Mouse (Mus musculus): Measurements from ENCODE around the gene Cbx2. TPM values are rescaled to one million over a fixed set of nuclear protein-coding genes. Genes with fewer than 3 reads are reported as not detected.

Cbx2 gene
- polyA plus RNA-seq, 1 experiment from 2014 or later, result 44.4 TPM

DNA sequence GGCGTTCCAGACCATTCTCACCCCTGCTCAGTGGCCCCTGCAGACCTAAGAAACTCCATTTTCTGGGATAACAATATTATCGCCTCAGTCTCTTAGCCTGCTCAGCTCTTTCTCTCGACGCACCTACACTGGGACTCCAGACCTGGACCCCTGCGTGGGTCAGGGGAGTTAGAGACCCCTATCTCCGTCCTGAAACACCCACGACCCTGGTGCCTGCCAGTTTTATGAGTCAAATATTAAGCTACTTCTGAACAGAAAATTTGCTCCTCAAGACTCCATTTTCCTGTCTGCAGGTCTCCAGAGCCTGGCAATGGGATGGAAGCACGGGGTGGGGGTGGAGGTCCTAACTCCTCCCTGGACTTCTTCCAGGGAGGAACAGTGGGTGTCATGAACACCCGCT lies 34.5 kb downstream of the Cbx2 start:
- Histone ChIP-seq H3K9me3 (ENCODE audit: control insufficient read depth, low read length) (no peaks in the 10 kb centered on the region), H3K9ac (ENCODE audit: low read depth, low read length) (peak overlapping the region; percentile 98), H3K4me3 (ENCODE audit: low read depth, low read length) (peak overlapping the region; percentile 52), H3K4me2 (replicated peaks; ENCODE audit: low read depth, low read length) (peak overlapping the region; percentile 98), H3K4me1 (replicated peaks; ENCODE audit: control insufficient read depth, insufficient read depth, low read length) (peaks cover 18% of the 10 kb centered on the region; the same call in 1 of the 2 replicates), H3K27ac (ENCODE audit: low read depth, low read length) (no peak overlapping the region), H3K27me3 (ENCODE audit: control insufficient read depth, insufficient read depth, low read length) (peaks cover 69% of the 10 kb centered on the region), H3K36me3 (ENCODE audit: control insufficient read depth, insufficient read depth, low read length) (no peaks in the 10 kb centered on the region)
- DNase-seq (ENCODE audit: low spot score), result peak; percentile 59
- WGBS, result 1% methylated on average over 9 of the region's 9 CpGs
- ATAC-seq (ENCODE audit: low FRiP score), result no peak

GRCm38 (mm10) chr11:119058041-119058995 lies 35.6 kb downstream of the Cbx2 start:
- DNase-seq (ENCODE audit: low spot score), result peak; percentile 51
- H3K27ac ChIP-seq (ENCODE audit: low read depth, low read length), result no peak overlapping the region

DNA sequence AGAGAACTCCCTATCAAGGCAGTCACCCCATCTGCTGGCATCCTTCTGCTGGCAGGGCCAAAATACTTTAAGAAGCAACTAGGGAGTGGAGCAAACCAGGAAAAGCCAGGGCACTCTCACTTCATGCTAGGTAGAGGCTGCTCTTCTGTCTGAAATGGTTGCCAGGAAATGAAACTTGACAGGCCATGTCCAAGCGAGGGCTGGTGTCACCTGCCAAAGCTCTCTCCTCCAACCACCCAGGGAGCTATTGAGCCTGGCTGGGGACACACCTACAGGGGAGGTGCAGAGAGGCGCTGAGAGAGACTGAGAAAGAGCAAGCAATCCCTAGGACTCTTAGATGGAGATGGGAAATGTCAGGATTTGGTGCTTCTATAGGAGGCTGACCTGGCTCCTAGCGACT lies 36.5 kb downstream of the Cbx2 start:
- WGBS, result 9% methylated on average over 3 of the region's 3 CpGs
- Histone ChIP-seq H3K4me1 (replicated peaks; ENCODE audit: control insufficient read depth, insufficient read depth, low read length) (peaks cover 13% of the 10 kb centered on the region; the same call in 1 of the 2 replicates), H3K9ac (ENCODE audit: low read depth, low read length) (no peak overlapping the region), H3K9me3 (ENCODE audit: control insufficient read depth, low read length) (no peaks in the 10 kb centered on the region), H3K4me2 (replicated peaks; ENCODE audit: low read depth, low read length) (no peak overlapping the region), H3K4me3 (ENCODE audit: low read depth, low read length) (no peak overlapping the region), H3K36me3 (ENCODE audit: control insufficient read depth, insufficient read depth, low read length) (no peaks in the 10 kb centered on the region), H3K27me3 (ENCODE audit: control insufficient read depth, insufficient read depth, low read length) (peaks cover 57% of the 10 kb centered on the region), H3K27ac (ENCODE audit: low read depth, low read length) (no peak overlapping the region)
- ATAC-seq (ENCODE audit: low FRiP score) (no peak), DNase-seq (ENCODE audit: low spot score) (no peak)

More at GRCm38 (mm10) chr11:119058041-119058995, 35.6 kb downstream of the Cbx2 start:
- WGBS, result 2% methylated on average over 58 of the region's 58 CpGs
- Histone ChIP-seq H3K9me3 (ENCODE audit: control insufficient read depth, low read length) (no peaks in the 10 kb centered on the region), H3K27me3 (ENCODE audit: control insufficient read depth, insufficient read depth, low read length) (peaks cover 63% of the 10 kb centered on the region), H3K4me3 (ENCODE audit: low read depth, low read length) (peak overlapping the region; percentile 3; the same call in 1 of the 2 replicates), H3K36me3 (ENCODE audit: control insufficient read depth, insufficient read depth, low read length) (no peaks in the 10 kb centered on the region), H3K4me1 (replicated peaks; ENCODE audit: control insufficient read depth, insufficient read depth, low read length) (peaks cover 18% of the 10 kb centered on the region; the same call in 1 of the 2 replicates), H3K4me2 (replicated peaks; ENCODE audit: low read depth, low read length) (peak overlapping the region; percentile 8; the same call in 1 of the 2 replicates), H3K9ac (ENCODE audit: low read depth, low read length) (0 out of 2 replicates have a peak overlapping the region, but pooled peaks have one; percentile 2)
- ATAC-seq (ENCODE audit: low FRiP score), result no peak

- no peaks in the 10 kb centered on the region for H3K36me3 ChIP-seq (ENCODE audit: control insufficient read depth, insufficient read depth, low read length)
- no peaks in the 10 kb centered on the region for H3K9me3 ChIP-seq (ENCODE audit: control insufficient read depth, low read length)
- ATAC-seq (ENCODE audit: low FRiP score), result no peak
- no peak overlapping the region for H3K4me2 ChIP-seq (replicated peaks; ENCODE audit: low read depth, low read length)
- H3K4me3 ChIP-seq (ENCODE audit: low read depth, low read length), result no peak overlapping the region
- H3K27ac ChIP-seq (ENCODE audit: low read depth, low read length), result no peak overlapping the region
- no peak overlapping the region for H3K9ac ChIP-seq (ENCODE audit: low read depth, low read length)
- 81% methylated on average over 7 of the region's 8 CpGs for WGBS
- no peak for DNase-seq (ENCODE audit: low spot score)
- peaks cover 2% of the 10 kb centered on the region; the same call in 1 of the 2 replicates for H3K27me3 ChIP-seq (ENCODE audit: control insufficient read depth, insufficient read depth, low read length)
- no peaks in the 10 kb centered on the region for H3K4me1 ChIP-seq (replicated peaks; ENCODE audit: control insufficient read depth, insufficient read depth, low read length)
Measured at GRCm38 (mm10) chr11:119066841-119067240, 44.1 kb downstream of the Cbx2 start.

DNA sequence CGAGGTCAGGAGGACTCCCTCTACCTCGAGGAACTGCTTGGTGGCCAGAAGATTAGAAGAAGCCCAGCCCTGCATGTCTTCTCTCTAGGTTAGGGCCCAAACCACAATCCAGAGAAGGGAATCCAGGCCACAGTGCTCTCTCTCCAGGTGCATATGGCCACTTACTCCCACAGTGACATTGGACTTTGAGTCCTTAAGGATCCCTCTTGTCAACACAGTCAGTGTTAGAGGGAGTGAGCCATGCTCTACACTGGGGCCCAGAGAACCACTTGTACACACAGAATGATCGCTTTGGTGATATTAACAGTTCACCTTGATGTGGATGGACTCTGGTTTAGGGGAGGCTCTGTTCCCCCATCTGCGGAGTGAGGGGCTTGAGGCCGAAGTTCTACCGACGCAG lies 49.5 kb downstream of the Cbx2 start:
- Histone ChIP-seq H3K36me3 (ENCODE audit: control insufficient read depth, insufficient read depth, low read length) (no peaks in the 10 kb centered on the region), H3K4me3 (ENCODE audit: low read depth, low read length) (no peak overlapping the region), H3K9ac (ENCODE audit: low read depth, low read length) (no peak overlapping the region), H3K4me1 (replicated peaks; ENCODE audit: control insufficient read depth, insufficient read depth, low read length) (no peaks in the 10 kb centered on the region), H3K27ac (ENCODE audit: low read depth, low read length) (no peak overlapping the region), H3K27me3 (ENCODE audit: control insufficient read depth, insufficient read depth, low read length) (no peaks in the 10 kb centered on the region; the same call in 1 of the 2 replicates), H3K4me2 (replicated peaks; ENCODE audit: low read depth, low read length) (no peak overlapping the region), H3K9me3 (ENCODE audit: control insufficient read depth, low read length) (no peaks in the 10 kb centered on the region)
- WGBS, result 87% methylated on average over 7 of the region's 7 CpGs
- DNase-seq (ENCODE audit: low spot score), result no peak
- ATAC-seq (ENCODE audit: low FRiP score), result no peak

DNA sequence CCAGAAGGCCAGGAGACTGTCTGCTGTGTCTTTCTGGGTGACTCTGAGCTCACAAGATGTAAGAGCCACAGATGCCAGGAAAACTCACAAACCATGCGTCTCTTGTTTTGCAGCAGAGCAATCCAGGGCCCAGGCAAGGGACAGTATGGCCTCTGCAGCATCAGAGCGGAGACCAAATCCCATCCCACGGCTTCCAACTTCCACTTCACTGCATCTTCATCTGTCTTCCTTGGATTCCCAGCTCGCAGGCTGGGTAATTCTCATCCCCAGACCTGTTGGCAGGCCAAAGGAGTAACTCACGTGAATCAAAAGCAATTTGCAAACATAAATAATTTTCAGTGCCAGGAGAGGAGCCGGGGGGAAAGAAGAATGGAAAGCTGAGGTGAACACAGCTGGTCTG lies 50.2 kb downstream of the Cbx2 start:
- no peak overlapping the region for H3K4me2 ChIP-seq (replicated peaks; ENCODE audit: low read depth, low read length)
- no peak overlapping the region for H3K27ac ChIP-seq (ENCODE audit: low read depth, low read length)
- ATAC-seq (ENCODE audit: low FRiP score), result no peak
- no peaks in the 10 kb centered on the region for H3K9me3 ChIP-seq (ENCODE audit: control insufficient read depth, low read length)
- H3K9ac ChIP-seq (ENCODE audit: low read depth, low read length), result no peak overlapping the region
- H3K27me3 ChIP-seq (ENCODE audit: control insufficient read depth, insufficient read depth, low read length), result no peaks in the 10 kb centered on the region; the same call in 1 of the 2 replicates
- 70% methylated on average over 6 of the region's 6 CpGs for WGBS
- H3K4me3 ChIP-seq (ENCODE audit: low read depth, low read length), result no peak overlapping the region
- no peaks in the 10 kb centered on the region for H3K36me3 ChIP-seq (ENCODE audit: control insufficient read depth, insufficient read depth, low read length)
- H3K4me1 ChIP-seq (replicated peaks; ENCODE audit: control insufficient read depth, insufficient read depth, low read length), result peaks cover under 1% of the 10 kb centered on the region; the same call in 1 of the 2 replicates
- DNase-seq (ENCODE audit: low spot score), result no peak

DNA sequence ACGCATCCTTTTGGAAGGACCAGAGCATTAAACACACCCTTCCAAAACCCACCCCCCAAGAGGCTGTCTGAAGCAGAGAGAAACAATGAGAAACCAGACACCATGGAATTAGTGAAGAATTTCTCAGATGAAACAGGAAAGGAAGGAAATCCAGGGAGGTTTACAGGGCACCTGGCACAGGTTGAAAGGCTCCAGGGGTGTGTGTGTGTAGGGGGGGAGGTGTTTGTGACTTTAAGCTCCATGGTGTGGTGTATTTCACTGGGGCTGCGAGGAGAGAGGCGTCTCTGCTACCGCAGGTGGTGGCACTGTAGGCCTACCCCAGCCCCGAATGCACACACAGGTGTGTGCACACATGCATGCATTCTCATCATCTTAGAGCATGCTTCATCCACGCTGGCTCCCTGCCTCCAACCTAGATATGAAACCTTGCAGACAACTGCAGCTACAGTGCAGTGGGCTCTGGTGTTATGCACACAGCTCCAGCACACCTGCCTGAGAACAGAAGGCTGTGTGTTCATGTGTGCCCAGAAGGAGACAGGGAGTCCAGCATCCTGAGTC lies 51.2 kb downstream of the Cbx2 start:
- 72% methylated on average over 6 of the region's 6 CpGs for WGBS
- Histone ChIP-seq H3K9ac (ENCODE audit: low read depth, low read length) (no peak overlapping the region), H3K36me3 (ENCODE audit: control insufficient read depth, insufficient read depth, low read length) (no peaks in the 10 kb centered on the region), H3K4me1 (replicated peaks; ENCODE audit: control insufficient read depth, insufficient read depth, low read length) (peaks cover 10% of the 10 kb centered on the region), H3K4me3 (ENCODE audit: low read depth, low read length) (no peak overlapping the region), H3K27me3 (ENCODE audit: control insufficient read depth, insufficient read depth, low read length) (no peaks in the 10 kb centered on the region; the same call in none of the 2 replicates), H3K4me2 (replicated peaks; ENCODE audit: low read depth, low read length) (no peak overlapping the region), H3K9me3 (ENCODE audit: control insufficient read depth, low read length) (no peaks in the 10 kb centered on the region), H3K27ac (ENCODE audit: low read depth, low read length) (no peak overlapping the region)
- DNase-seq (ENCODE audit: low spot score), result no peak
- ATAC-seq (ENCODE audit: low FRiP score), result no peak

- Histone ChIP-seq H3K9ac (ENCODE audit: low read depth, low read length) (no peak overlapping the region), H3K9me3 (ENCODE audit: control insufficient read depth, low read length) (no peaks in the 10 kb centered on the region), H3K36me3 (ENCODE audit: control insufficient read depth, insufficient read depth, low read length) (no peaks in the 10 kb centered on the region), H3K4me3 (ENCODE audit: low read depth, low read length) (no peak overlapping the region), H3K4me2 (replicated peaks; ENCODE audit: low read depth, low read length) (no peak overlapping the region), H3K27me3 (ENCODE audit: control insufficient read depth, insufficient read depth, low read length) (peaks cover 14% of the 10 kb centered on the region), H3K4me1 (replicated peaks; ENCODE audit: control insufficient read depth, insufficient read depth, low read length) (peaks cover 18% of the 10 kb centered on the region), H3K27ac (ENCODE audit: low read depth, low read length) (no peak overlapping the region)
- DNase-seq (ENCODE audit: low spot score), result no peak
- ATAC-seq (ENCODE audit: low FRiP score), result no peak
- WGBS, result 92% methylated on average over 5 of the region's 5 CpGs
Measured at GRCm38 (mm10) chr11:119075805-119076204, 53.0 kb downstream of the Cbx2 start.
